Mouse (Mus musculus): ENCODE data around the gene Gldn. TPM values are rescaled to one million over a fixed set of nuclear protein-coding genes. Genes with fewer than 3 reads are reported as not detected.
A peak's percentile ranks its signal among the peaks of the same experiment; 100 is the strongest.

Gldn gene
- polyA plus RNA-seq, 1 experiment from 2014 or later = not detected

DNA sequence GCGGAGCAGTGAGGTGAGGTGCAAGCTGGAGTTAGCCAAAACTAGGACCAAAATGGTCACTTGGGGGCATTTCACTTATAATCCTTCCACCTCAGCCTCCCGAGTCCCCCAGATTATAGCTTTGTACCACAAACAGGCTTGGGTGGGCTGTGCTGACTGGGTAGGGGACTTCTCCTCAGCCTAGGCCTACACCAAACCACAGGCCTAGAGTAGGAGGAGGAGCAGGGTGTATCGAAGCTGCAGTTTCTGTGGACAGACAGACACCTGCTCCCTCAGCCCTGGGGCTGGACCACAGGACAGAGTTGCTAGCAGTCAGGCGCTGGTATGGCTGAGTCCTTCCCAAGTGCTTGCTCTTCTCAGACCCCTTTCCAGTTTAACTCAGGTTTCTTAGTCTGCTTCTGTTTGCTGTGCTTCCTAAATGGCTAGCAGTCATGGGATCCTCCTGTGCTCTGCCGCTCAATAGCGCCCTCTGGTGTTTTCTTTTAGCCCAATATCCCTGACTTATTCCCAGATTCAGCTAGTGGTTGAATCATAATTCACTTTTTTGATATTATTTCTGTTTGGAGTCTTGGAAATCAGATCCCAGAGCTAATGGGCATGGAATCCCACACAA is 50.4 kb downstream of the Gldn start:
- no peak overlapping the region for H3K4me3 ChIP-seq (ENCODE audit: low read depth, low read length)
- no peaks in the 10 kb centered on the region for H3K36me3 ChIP-seq (ENCODE audit: control insufficient read depth, insufficient read depth, low read length)
- H3K4me1 ChIP-seq (replicated peaks; ENCODE audit: control insufficient read depth, insufficient read depth) = no peaks in the 10 kb centered on the region
- H3K4me2 ChIP-seq (replicated peaks; ENCODE audit: low read depth) = no peak overlapping the region
- ATAC-seq (ENCODE audit: low FRiP score, low TSS enrichment) = no peak
- no peak overlapping the region for H3K27ac ChIP-seq (replicated peaks)
- no peaks in the 10 kb centered on the region for H3K9me3 ChIP-seq (ENCODE audit: control insufficient read depth, low read length)
- peak; percentile 44 for DNase-seq (ENCODE audit: low spot score)
- no peaks in the 10 kb centered on the region for H3K27me3 ChIP-seq (ENCODE audit: control insufficient read depth, insufficient read depth, low read length)
- WGBS = 47% methylated on average over 6 of the region's 6 CpGs
- H3K9ac ChIP-seq (ENCODE audit: low read length) = no peak overlapping the region
- TF ChIP-seq EP300 (optimal IDR thresholded peaks at IDR 0.05) (no peak), CTCF (IDR thresholded peaks at IDR 0.05; ENCODE audit: low read depth) (peak; percentile 85)

DNA sequence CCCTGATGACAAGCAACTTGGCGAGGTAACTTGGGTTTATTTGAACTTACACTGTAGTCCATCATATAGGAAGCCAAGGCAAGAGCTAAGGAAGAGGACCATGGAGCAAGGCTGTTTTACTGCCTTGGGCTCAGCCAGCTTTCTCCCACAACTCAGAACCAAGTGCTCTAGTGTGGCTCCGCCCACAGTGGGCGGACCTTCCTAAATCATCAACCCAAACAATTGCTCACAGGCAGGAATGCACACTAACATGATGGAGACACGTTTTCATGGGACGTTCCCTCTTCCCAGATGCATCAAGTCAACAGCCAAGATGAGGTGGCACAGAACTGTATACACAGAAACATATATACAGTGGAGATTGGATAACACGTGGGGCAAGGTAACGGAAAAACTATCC is 55.7 kb downstream of the Gldn start:
- 52% methylated on average over 7 of the region's 7 CpGs for WGBS
- Histone ChIP-seq H3K4me1 (replicated peaks; ENCODE audit: control insufficient read depth, insufficient read depth) (no peaks in the 10 kb centered on the region), H3K4me2 (replicated peaks; ENCODE audit: low read depth) (no peak overlapping the region), H3K9me3 (ENCODE audit: control insufficient read depth, low read length) (no peaks in the 10 kb centered on the region), H3K27ac (replicated peaks) (no peak overlapping the region), H3K27me3 (ENCODE audit: control insufficient read depth, insufficient read depth, low read length) (no peaks in the 10 kb centered on the region), H3K36me3 (ENCODE audit: control insufficient read depth, insufficient read depth, low read length) (no peaks in the 10 kb centered on the region), H3K4me3 (ENCODE audit: low read depth, low read length) (no peak overlapping the region), H3K9ac (ENCODE audit: low read length) (no peak overlapping the region)
- DNase-seq (ENCODE audit: low spot score) = peak; percentile 11
- no peak for TF ChIP-seq CTCF (IDR thresholded peaks at IDR 0.05; ENCODE audit: low read depth)
- TF ChIP-seq EP300 (optimal IDR thresholded peaks at IDR 0.05) = no peak
- no peak for ATAC-seq (ENCODE audit: low FRiP score, low TSS enrichment)

- TF ChIP-seq EP300 (optimal IDR thresholded peaks at IDR 0.05) (no peak), CTCF (IDR thresholded peaks at IDR 0.05; ENCODE audit: low read depth) (no peak)
- Histone ChIP-seq H3K4me1 (replicated peaks; ENCODE audit: control insufficient read depth, insufficient read depth) (no peaks in the 10 kb centered on the region), H3K27me3 (ENCODE audit: control insufficient read depth, insufficient read depth, low read length) (no peaks in the 10 kb centered on the region), H3K9ac (ENCODE audit: low read length) (no peak overlapping the region), H3K4me3 (ENCODE audit: low read depth, low read length) (no peak overlapping the region), H3K36me3 (ENCODE audit: control insufficient read depth, insufficient read depth, low read length) (no peaks in the 10 kb centered on the region), H3K27ac (replicated peaks) (no peak overlapping the region), H3K9me3 (ENCODE audit: control insufficient read depth, low read length) (no peaks in the 10 kb centered on the region), H3K4me2 (replicated peaks; ENCODE audit: low read depth) (no peak overlapping the region)
- 93% methylated on average over 5 of the region's 8 CpGs for WGBS
- DNase-seq (ENCODE audit: low spot score) (no peak), ATAC-seq (ENCODE audit: low FRiP score, low TSS enrichment) (no peak)
Measured at GRCm38 (mm10) chr9:54356756-54357155, 70.5 kb downstream of the Gldn start.

Other genes starting within 250 kb of the Gldn start
- gene Tnfaip8l3, start 218.1 kb upstream of the Gldn start, polyA plus RNA-seq (2015; fragmentation: Nextera tagmentation; extraction: Ambion mirVana) = 0.19 and 0.32 TPM in 2 replicates
- gene Cyp19a1, start 18.4 kb upstream of the Gldn start, polyA plus RNA-seq (2015; fragmentation: Nextera tagmentation; extraction: Ambion mirVana) = not detected in 2 replicates
- 1.8 and 2.2 TPM in 2 replicates for gene Dmxl2, start 215.1 kb downstream of the Gldn start, polyA plus RNA-seq (2015; fragmentation: Nextera tagmentation; extraction: Ambion mirVana)

Data from stomach, postnatal 0 days (tissue).